In the genomic region with DNA sequence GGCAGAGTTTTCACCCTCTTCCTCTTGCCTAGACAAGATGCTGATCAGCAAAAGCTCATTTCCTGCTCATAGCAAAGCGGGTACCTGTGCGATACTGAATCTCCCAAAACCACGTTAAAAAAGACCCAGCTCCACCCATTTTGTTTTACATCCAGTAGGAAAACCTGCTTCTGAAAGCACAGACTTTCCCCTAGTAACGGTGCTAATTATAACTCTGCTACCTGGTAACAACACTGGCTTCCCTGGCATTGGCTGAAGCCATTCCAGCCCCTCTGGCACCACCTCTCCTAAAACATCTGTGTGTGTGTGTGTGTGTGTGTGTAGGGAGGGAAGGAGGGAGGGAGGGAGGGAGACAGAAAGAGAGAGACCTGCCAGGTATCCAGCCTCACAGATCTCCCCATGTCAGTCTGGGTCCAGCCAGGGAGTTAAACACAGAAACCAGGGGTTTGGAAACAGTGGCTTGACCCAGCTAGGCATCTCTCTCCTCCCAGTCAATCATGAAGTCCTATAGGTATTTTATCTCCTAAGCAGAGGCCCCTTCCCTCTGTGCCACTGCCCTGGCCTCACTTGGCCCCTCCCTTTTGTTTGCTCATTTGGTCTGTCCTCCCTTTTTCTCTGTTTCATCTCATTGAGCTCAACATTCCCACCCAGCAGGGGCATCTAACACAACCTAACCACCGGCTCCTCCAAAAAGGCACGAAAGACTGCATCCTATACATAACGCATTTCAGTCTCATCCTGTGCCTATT, we compare ENCODE assay signal across 9 mouse cellular contexts.
DNase-seq lines count a peak whose midpoint lies in the region; ATAC-seq and TF ChIP-seq lines count a peak whose summit lies in the region.
"Had no signal": no experiment of that assay in that cellular context is flagged by ENCODE, and none has a peak within 500 bp of the region (broad histone marks: within the 10 kb centered on the region; RNA-seq: fewer than 3 reads in every experiment).

No protein-coding gene starts in this region.

- TF ChIP-seq CTCF in lung, postnatal 0 days (IDR thresholded peaks at IDR 0.05), result no peak
- no peak for TF ChIP-seq CTCF in lung, adult 2 months (IDR thresholded peaks at IDR 0.05; ENCODE audit: insufficient read depth, low read length)

- WGBS in lung, postnatal 0 days, result 30% methylated on average over 7 of the region's 7 CpGs
- WGBS in lung, adult 2 months, result 28% methylated on average over 7 of the region's 7 CpGs
- 16% methylated on average over 7 of the region's 7 CpGs for WGBS in heart, embryonic 16.5 days
- WGBS in limb, embryonic 14.5 days, result 27% methylated on average over 7 of the region's 7 CpGs

- peak; percentile 46 for ATAC-seq in lung, postnatal 0 days
- ATAC-seq in heart, embryonic 16.5 days (replicated peaks; ENCODE audit: extremely low read depth, insufficient read depth, low FRiP score), result peak; percentile 84
- peak; percentile 80 for ATAC-seq in limb, embryonic 14.5 days (ENCODE audit: low FRiP score, low read depth)

- no peak overlapping the region for H3K4me2 ChIP-seq in lung, postnatal 0 days (replicated peaks; ENCODE audit: low read depth, low read length)
- H3K4me2 ChIP-seq in heart, embryonic 16.5 days (ENCODE audit: low read depth, low read length), result peak overlapping the region; percentile 55
- no peak overlapping the region; the same call in 1 of the 2 replicates for H3K4me2 ChIP-seq in limb, embryonic 14.5 days (replicated peaks; ENCODE audit: low read depth, low read length, severe bottlenecking)
- H3K4me2 ChIP-seq: midbrain, embryonic 12.5 days had no signal

- TF ChIP-seq POLR2A in lung, adult 2 months (IDR thresholded peaks at IDR 0.05; ENCODE audit: borderline replicate concordance, extremely low read depth, low read depth, low read length), result no peak
- TF ChIP-seq POLR2A in limb, embryonic 14.5 days (IDR thresholded peaks at IDR 0.05; ENCODE audit: borderline replicate concordance, extremely low read depth, insufficient read depth, insufficient read length), result no peak

- no peaks in the 10 kb centered on the region for H3K36me3 ChIP-seq in lung, postnatal 0 days (ENCODE audit: insufficient read depth, low read length)
- H3K36me3 ChIP-seq in heart, embryonic 16.5 days (ENCODE audit: control insufficient read depth, insufficient read depth), result peaks cover 4% of the 10 kb centered on the region; the same call in 1 of the 2 replicates
- no peaks in the 10 kb centered on the region for H3K36me3 ChIP-seq in limb, embryonic 14.5 days (ENCODE audit: control insufficient read depth, insufficient read depth, low read length)
- H3K36me3 ChIP-seq: midbrain, embryonic 12.5 days had no signal

- no peak for TF ChIP-seq EP300 in lung, postnatal 0 days (IDR thresholded peaks at IDR 0.05)

- no peaks in the 10 kb centered on the region; the same call in 1 of the 2 replicates for H3K4me1 ChIP-seq in lung, postnatal 0 days (ENCODE audit: insufficient read depth, low read depth, low read length)
- H3K4me1 ChIP-seq in lung, adult 2 months (ENCODE audit: control insufficient read depth, insufficient read depth, low read length), result no peaks in the 10 kb centered on the region
- H3K4me1 ChIP-seq in heart, embryonic 16.5 days (ENCODE audit: control insufficient read depth, insufficient read depth, low read length), result peaks cover 41% of the 10 kb centered on the region
- peaks cover 19% of the 10 kb centered on the region for H3K4me1 ChIP-seq in limb, embryonic 14.5 days (ENCODE audit: control insufficient read depth, insufficient read depth, low read length)

- DNase-seq in embryo, embryonic 11 days, result peak; percentile 11
- no peak for DNase-seq in embryo, embryonic 10.5 days (ENCODE audit: low spot score)
- peak; percentile 27 for DNase-seq in lung, postnatal 0 days (ENCODE audit: low spot score)
- DNase-seq in lung, adult 2 months, result no peak
- peak; percentile 78 for DNase-seq in limb, embryonic 14.5 days (ENCODE audit: low spot score)
- no peak for DNase-seq in adrenal gland, postnatal 36 days
- DNase-seq in adrenal gland, postnatal 10 days, result no peak

- H3K4me3 ChIP-seq in lung, postnatal 0 days (ENCODE audit: low read depth, low read length), result no peak overlapping the region
- H3K4me3 ChIP-seq in lung, adult 2 months (replicated peaks; ENCODE audit: extremely low read depth, low read depth, low read length), result no peak overlapping the region
- H3K4me3 ChIP-seq in heart, embryonic 16.5 days (ENCODE audit: low read length), result peak overlapping the region; percentile 14; the same call in 1 of the 2 replicates
- H3K4me3 ChIP-seq in limb, embryonic 14.5 days (replicated peaks; ENCODE audit: low read length), result no peak overlapping the region
- H3K4me3 ChIP-seq: midbrain, embryonic 12.5 days had no signal

- no peak overlapping the region for H3K27ac ChIP-seq in lung, postnatal 0 days (ENCODE audit: low read length)
- peak overlapping the region; percentile 91 for H3K27ac ChIP-seq in heart, embryonic 16.5 days (ENCODE audit: low read length)
- H3K27ac ChIP-seq in limb, embryonic 14.5 days (replicated peaks; ENCODE audit: low read depth, low read length), result peak overlapping the region; percentile 58
- H3K27ac ChIP-seq: midbrain, embryonic 12.5 days had no signal

- no peaks in the 10 kb centered on the region for H3K9me3 ChIP-seq in lung, postnatal 0 days (ENCODE audit: low read length)
- H3K9me3 ChIP-seq in heart, embryonic 16.5 days (replicated peaks; ENCODE audit: control insufficient read depth, low read length), result no peaks in the 10 kb centered on the region
- no peaks in the 10 kb centered on the region for H3K9me3 ChIP-seq in limb, embryonic 14.5 days (ENCODE audit: control insufficient read depth, low read length)
- H3K9me3 ChIP-seq: midbrain, embryonic 12.5 days had no signal

- no peaks in the 10 kb centered on the region for H3K27me3 ChIP-seq in lung, postnatal 0 days (replicated peaks; ENCODE audit: insufficient read depth, low read length)
- H3K27me3 ChIP-seq in heart, embryonic 16.5 days (ENCODE audit: control insufficient read depth, insufficient read depth, low read length), result no peaks in the 10 kb centered on the region
- no peaks in the 10 kb centered on the region for H3K27me3 ChIP-seq in limb, embryonic 14.5 days (ENCODE audit: control insufficient read depth, insufficient read depth, low read length)

- no peak overlapping the region for H3K9ac ChIP-seq in lung, postnatal 0 days (replicated peaks; ENCODE audit: low read depth)
- H3K9ac ChIP-seq in heart, embryonic 16.5 days (ENCODE audit: low read length), result peak overlapping the region; percentile 51
- no peak overlapping the region for H3K9ac ChIP-seq in limb, embryonic 14.5 days (ENCODE audit: low read depth, low read length, severe bottlenecking)
- H3K9ac ChIP-seq: midbrain, embryonic 12.5 days had no signal

Comparison
In these comparisons a context has a peak if more than half of its experiments do, and no peak if none do; other contexts are left out.
1. DNase-seq: peak in embryo, embryonic 11 days (single experiment), lung, postnatal 0 days (single experiment) and limb, embryonic 14.5 days (single experiment); none in embryo, embryonic 10.5 days (single experiment), lung, adult 2 months (single experiment), adrenal gland, postnatal 36 days (0 of 2) and adrenal gland, postnatal 10 days (single experiment).
2. Peak in every context shown above with its lines, with median percentiles within 50 percentile points of each other: ATAC-seq.